Mouse (Mus musculus): ENCODE results near the gene Gfi1.

DNA sequence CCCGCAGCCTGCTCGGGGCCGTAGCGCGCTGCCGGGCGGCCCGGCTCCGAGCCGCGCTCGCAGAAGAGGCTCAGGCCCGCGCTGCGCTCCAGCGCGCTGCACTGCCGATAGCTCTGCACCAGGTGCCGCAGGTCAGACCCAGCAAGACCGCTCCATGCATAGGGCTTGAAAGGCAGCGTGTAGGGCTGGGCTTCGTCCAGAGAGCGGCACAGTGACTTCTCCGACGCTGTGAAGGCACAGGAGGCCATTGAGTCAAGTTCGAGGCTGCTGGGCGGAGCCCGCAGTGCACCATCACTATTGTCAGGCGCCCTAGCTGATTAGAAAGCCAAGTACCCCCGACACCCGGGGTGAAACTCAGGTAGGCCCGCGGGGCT, 4.2 kb downstream of the Gfi1 start:
- TF ChIP-seq POLR2A (IDR thresholded peaks at IDR 0.05; ENCODE audit: low read depth, low read length) (no peak), CTCF (IDR thresholded peaks at IDR 0.05; ENCODE audit: extremely low read depth, insufficient read depth, insufficient read length, insufficient replicate concordance) (no peak)
